Mouse (Mus musculus) lung, postnatal 0 days (tissue): ENCODE measurements at regions not wholly inside any gene's neighbourhood (a gene's known extent, or its start where the extent isn't known, plus 50 kb on each side); places are given as distances from the start of the nearest gene placed in this dataset.

Experiments used
- ATAC-seq: fragments of 200-750 bp; cut with Nextera tagmentation; 2 replicates; pipeline ENCODE4 v1.8.0; 2017; ENCODE audit warnings: moderate library complexity
- DNase-seq: peaks from one replicate; pipeline ENCODE4 v3.0.0-alpha.2; 2016; ENCODE audit warnings: low spot score
- H3K27ac ChIP-seq: fragments of 300-500 bp; sonication (generic); 2 replicates; pipeline ENCODE4 v1.5.1; 2014; ENCODE audit warnings: antibody characterized with exemption, mild to moderate bottlenecking, low read length, mixed read lengths
- H3K27me3 ChIP-seq: fragments of 300-500 bp; sonication (generic); replicated peaks from 2 replicates; pipeline ENCODE4 v1.6.1; 2014; ENCODE audit warnings: low read length, mixed read lengths; ENCODE audit not compliant: insufficient read depth
- H3K36me3 ChIP-seq: fragments of 300-500 bp; sonication (generic); 2 replicates; pipeline ENCODE4 v1.6.1; 2014; ENCODE audit warnings: low read length, mixed read lengths; ENCODE audit not compliant: insufficient read depth
- H3K4me1 ChIP-seq: fragments of 300-500 bp; sonication (generic); 2 replicates; pipeline ENCODE4 v1.6.1; 2014; ENCODE audit warnings: antibody characterized with exemption, low read depth, low read length, mixed read lengths; ENCODE audit not compliant: insufficient read depth
- H3K4me2 ChIP-seq: fragments of 300-500 bp; sonication (generic); replicated peaks from 2 replicates; pipeline ENCODE4 v1.6.1; 2014; ENCODE audit warnings: low read depth, mild to moderate bottlenecking, low read length, moderate library complexity, mixed read lengths
- H3K4me3 ChIP-seq: fragments of 300-500 bp; sonication (generic); 2 replicates; pipeline ENCODE4 v1.5.1; 2014; ENCODE audit warnings: low read depth, low read length
- H3K9ac ChIP-seq: fragments of 300-500 bp; sonication (generic); replicated peaks from 2 replicates; pipeline ENCODE4 v1.6.1; 2014; ENCODE audit warnings: low read depth, mild to moderate bottlenecking
- H3K9me3 ChIP-seq: fragments of 300-500 bp; sonication (generic); 2 replicates; pipeline ENCODE4 v1.6.1; 2016; ENCODE audit warnings: low read length, mixed read lengths
- CTCF ChIP-seq: IDR thresholded peaks from 2 replicates; pipeline ENCODE4 v1.5.1; 2016; ENCODE audit warnings: antibody characterized with exemption, mild to moderate bottlenecking
- EP300 ChIP-seq: IDR thresholded peaks from 2 replicates; pipeline ENCODE4 v1.6.1; 2016; ENCODE audit warnings: antibody characterized with exemption, mild to moderate bottlenecking, control low read depth
- WGBS: fragments of 180-500 bp; shearing (Covaris S2); extraction: QIAGEN DNeasy Blood & Tissue Kit; methylation state at CpG from one replicate; pipeline ENCODE4 v1.1.7; 2014; 5-methylcytosine and 5-hydroxymethylcytosine counted together

DNA sequence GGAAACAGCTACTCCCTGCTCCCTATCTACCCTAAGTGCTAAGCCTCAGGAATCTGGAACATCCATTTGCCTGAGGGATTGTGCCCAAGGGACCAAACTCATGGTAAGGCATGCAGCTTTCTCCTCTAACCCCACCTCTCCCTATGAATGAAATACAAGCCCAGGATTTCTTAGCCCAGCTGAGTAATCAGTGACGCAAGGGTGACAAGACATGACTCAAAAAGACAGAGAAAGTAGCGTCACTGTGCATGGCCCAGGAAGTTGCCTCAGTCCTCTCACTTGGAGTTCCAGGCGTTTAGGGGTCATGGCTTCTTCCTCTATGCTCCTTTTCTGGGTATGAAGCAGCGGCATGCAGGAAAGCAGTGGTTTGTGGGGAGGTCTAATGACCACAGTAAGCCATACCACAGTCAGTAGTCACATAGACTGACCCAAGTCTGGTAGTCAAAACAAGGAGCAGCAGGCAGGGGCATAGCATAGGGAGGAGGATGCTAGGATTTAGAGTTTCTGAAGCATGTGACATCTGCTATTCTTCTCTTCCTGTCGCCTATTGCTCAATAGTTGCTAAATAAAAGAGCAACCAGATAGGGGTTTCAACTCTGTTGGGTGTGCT lies 78.7 kb upstream of the Cd93 start:
- ATAC-seq = peak; percentile 66

DNA sequence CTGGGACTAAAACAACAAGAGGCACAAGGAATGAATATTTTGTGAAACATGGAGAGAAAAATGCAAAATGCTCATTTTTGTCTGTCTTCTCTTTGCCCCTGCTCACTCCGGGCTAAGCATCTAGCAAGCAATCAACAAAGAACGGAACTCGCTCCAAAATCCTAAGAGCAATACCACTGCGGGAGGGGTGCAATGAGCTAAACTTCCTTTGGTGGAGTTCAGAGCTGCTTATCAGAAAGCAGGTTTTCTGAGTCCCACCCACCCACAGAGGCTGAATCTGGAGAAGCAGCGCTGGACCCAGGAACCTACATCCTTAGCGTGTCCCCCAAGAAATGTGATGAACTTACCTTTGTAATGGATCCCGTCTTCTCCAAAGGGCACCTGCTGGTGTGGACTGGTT lies 76.9 kb upstream of the Cd93 start:
- H3K27ac ChIP-seq = peak overlapping the region; percentile 64
- no peaks in the 10 kb centered on the region for H3K9me3 ChIP-seq
- H3K27me3 ChIP-seq = no peaks in the 10 kb centered on the region
- no peak overlapping the region for H3K4me2 ChIP-seq
- no peak overlapping the region for H3K9ac ChIP-seq
- peaks cover 9% of the 10 kb centered on the region; the same call in 1 of the 2 replicates for H3K4me1 ChIP-seq
- ATAC-seq = no peak
- 46% methylated on average over 7 of the region's 7 CpGs for WGBS
- DNase-seq = peak; percentile 41
- TF ChIP-seq CTCF (no peak), EP300 (no peak)
- no peaks in the 10 kb centered on the region for H3K36me3 ChIP-seq
- no peak overlapping the region for H3K4me3 ChIP-seq

More for the DNA sequence above, 78.7 kb upstream of the Cd93 start:
- TF ChIP-seq CTCF (no peak), EP300 (0 out of 2 replicates have a peak, but pooled peaks have one; percentile 10)
- Histone ChIP-seq H3K27me3 (no peaks in the 10 kb centered on the region), H3K4me2 (no peak overlapping the region), H3K4me1 (peaks cover 9% of the 10 kb centered on the region; the same call in 1 of the 2 replicates), H3K9me3 (no peaks in the 10 kb centered on the region), H3K36me3 (no peaks in the 10 kb centered on the region), H3K27ac (peak overlapping the region; percentile 51; the same call in 1 of the 2 replicates), H3K9ac (no peak overlapping the region), H3K4me3 (no peak overlapping the region)
- 48% methylated on average over 5 of the region's 5 CpGs for WGBS
- peak; percentile 78 for DNase-seq

DNA sequence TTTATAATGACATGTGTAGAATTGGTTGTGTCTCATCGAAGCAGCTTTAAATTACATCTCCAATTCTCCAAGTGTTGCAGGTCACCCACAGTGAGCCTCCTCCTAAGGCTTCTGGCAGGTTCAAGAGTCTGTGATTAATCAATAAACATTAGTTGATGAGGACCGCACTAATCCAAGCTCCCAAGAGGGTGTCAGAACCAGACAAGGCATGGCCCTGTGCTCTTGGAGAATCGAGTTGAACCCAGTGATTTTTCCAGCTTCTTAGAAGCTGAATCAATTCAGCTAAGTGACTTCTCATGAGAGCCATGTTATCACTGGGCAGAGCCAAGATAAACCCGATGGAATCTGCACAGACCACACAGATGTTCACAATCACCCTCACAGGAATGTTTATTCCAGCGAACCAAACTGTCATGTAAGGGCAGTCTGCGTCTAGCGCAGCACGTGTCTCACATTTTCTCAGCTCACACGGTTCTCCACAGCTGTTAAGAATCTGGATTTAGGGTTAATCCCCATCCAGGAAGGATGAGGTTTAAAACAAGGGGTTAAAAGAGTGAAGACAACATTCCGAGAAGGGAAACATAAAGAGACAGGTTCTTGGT lies 76.4 kb upstream of the Cd93 start:
- Histone ChIP-seq H3K4me1 (peaks cover 9% of the 10 kb centered on the region; the same call in 1 of the 2 replicates), H3K4me3 (no peak overlapping the region), H3K27ac (peak overlapping the region; percentile 64), H3K36me3 (no peaks in the 10 kb centered on the region), H3K9ac (no peak overlapping the region), H3K9me3 (no peaks in the 10 kb centered on the region), H3K27me3 (no peaks in the 10 kb centered on the region), H3K4me2 (no peak overlapping the region)
- peak; percentile 66 for DNase-seq
- peak; percentile 71 for ATAC-seq
- no peak for TF ChIP-seq CTCF
- TF ChIP-seq EP300 = 0 out of 2 replicates have a peak, but pooled peaks have one; percentile 18
- 34% methylated on average over 10 of the region's 10 CpGs for WGBS

DNA sequence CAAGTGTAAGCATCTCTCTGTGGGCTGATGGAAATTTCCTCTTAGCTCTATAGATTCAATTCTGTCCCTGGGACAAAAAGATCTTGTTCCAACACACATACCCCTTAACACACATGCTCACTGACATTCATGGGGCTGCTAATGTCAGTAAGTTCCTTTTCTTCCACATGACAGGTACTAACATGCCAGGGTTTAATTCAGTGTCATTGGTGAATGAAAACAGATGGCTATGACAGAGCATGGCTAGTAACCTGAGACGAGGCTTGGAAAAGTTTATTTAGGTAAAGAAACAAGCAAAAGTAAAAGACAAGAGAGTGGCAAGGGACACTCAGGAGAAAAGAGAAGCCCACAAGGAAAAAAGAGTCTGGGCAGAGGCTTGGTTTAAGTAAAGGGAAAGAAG lies 74.5 kb upstream of the Cd93 start:
- peaks cover 9% of the 10 kb centered on the region; the same call in 1 of the 2 replicates for H3K4me1 ChIP-seq
- H3K4me3 ChIP-seq = no peak overlapping the region
- H3K9me3 ChIP-seq = no peaks in the 10 kb centered on the region
- TF ChIP-seq CTCF (no peak), EP300 (no peak)
- H3K27ac ChIP-seq = no peak overlapping the region
- ATAC-seq = no peak
- no peak overlapping the region for H3K9ac ChIP-seq
- 59% methylated on average over 1 of the region's 1 CpGs for WGBS
- no peaks in the 10 kb centered on the region for H3K27me3 ChIP-seq
- H3K36me3 ChIP-seq = no peaks in the 10 kb centered on the region
- H3K4me2 ChIP-seq = no peak overlapping the region
- DNase-seq = no peak

DNA sequence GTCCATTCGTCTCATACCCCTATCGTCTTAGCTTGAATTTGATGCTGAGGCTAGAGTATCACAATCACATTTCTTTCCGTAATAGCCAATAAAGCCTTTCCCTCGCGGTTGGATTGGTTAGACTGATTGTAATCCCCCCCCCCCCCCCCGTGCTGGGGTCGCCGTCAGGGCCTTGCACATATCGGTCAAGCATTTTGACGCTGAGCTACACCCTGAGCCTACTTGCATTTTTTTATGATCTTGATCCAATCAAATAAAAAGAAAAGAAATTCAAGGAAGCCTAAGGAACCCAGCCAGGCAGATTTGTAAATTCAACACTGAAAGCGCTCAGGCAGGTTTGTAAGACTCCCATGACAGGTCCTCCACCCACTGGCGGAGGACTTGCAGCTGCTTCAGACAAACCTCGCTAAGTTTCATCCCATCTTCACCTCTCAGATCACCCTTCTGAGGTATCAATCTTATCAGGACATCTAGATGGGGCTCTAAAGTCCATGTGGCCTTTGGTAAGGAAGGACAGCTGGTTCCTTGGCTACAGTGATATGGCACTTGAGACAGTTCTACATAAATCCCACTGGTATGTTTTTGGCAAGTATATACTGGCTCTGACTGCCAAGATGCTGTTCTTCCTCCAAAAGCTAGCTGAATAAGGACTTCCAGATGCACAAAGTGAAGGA lies 66.8 kb upstream of the Cd93 start:
- H3K27me3 ChIP-seq = no peaks in the 10 kb centered on the region
- H3K4me1 ChIP-seq = peaks cover 6% of the 10 kb centered on the region
- peak overlapping the region; percentile 73 for H3K27ac ChIP-seq
- 56% methylated on average over 13 of the region's 13 CpGs for WGBS
- DNase-seq (peak; percentile 81), ATAC-seq (peak; percentile 66)
- H3K4me2 ChIP-seq = no peak overlapping the region
- H3K4me3 ChIP-seq = no peak overlapping the region
- no peak overlapping the region for H3K9ac ChIP-seq
- no peaks in the 10 kb centered on the region for H3K9me3 ChIP-seq
- no peak for TF ChIP-seq CTCF
- TF ChIP-seq EP300 = no peak
- no peaks in the 10 kb centered on the region for H3K36me3 ChIP-seq

DNA sequence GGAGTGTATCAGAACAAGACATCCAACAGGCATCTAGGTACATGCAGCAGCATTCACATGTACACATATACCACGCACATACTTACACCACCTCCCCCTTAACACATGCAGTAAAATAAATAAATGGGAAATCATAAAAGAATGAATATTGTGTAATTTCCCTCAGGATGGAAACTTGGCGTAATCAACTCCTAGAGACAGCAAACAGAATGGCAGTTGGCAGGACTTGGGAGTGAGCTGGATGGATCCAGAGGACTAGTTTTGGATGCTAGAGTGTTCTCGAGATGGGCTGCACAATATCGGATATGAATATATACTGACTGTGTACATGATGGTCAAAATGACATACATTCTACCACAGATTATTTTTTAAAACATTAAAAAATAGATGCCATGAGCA lies 66.0 kb upstream of the Cd93 start:
- 59% methylated on average over 4 of the region's 4 CpGs for WGBS
- peak overlapping the region; percentile 73 for H3K27ac ChIP-seq
- peak; percentile 40 for ATAC-seq

More for the DNA sequence above, 66.0 kb upstream of the Cd93 start:
- H3K9me3 ChIP-seq = no peaks in the 10 kb centered on the region
- peaks cover 6% of the 10 kb centered on the region for H3K4me1 ChIP-seq
- no peaks in the 10 kb centered on the region for H3K36me3 ChIP-seq
- DNase-seq = peak; percentile 83
- H3K9ac ChIP-seq = no peak overlapping the region
- no peak overlapping the region for H3K4me2 ChIP-seq
- H3K27me3 ChIP-seq = no peaks in the 10 kb centered on the region
- TF ChIP-seq EP300 (peak; percentile 72), CTCF (peak; percentile 17; the same call in 1 of the 2 replicates)
- H3K4me3 ChIP-seq = no peak overlapping the region
